ENCODE assay signal across 1 mouse cellular context in genomic region chr7:4788499-4789435, GRCm38 (mm10).
A peak's percentile ranks its signal among the peaks of the same experiment; 100 is the strongest.
TF ChIP-seq lines count a peak whose summit lies in the region.

No protein-coding gene starts in this region.

TF ChIP-seq in MEL, 35 proteins besides CTCF, POLR2A, EP300 and RAD21 (continued from another document):
- peak; percentile 81; the same call in 1 of the 2 replicates for TF ChIP-seq POLR2AphosphoS5 (IDR thresholded peaks at IDR 0.05; ENCODE audit: borderline replicate concordance, low read depth, low read length)
- no peak for TF ChIP-seq MEF2A (IDR thresholded peaks at IDR 0.05; ENCODE audit: extremely low read depth, insufficient replicate concordance, low read depth, low read length, poor library complexity, severe bottlenecking)
- peak; percentile 100 for TF ChIP-seq MYC (IDR thresholded peaks at IDR 0.05; ENCODE audit: low read depth, low read length)
- TF ChIP-seq SIN3A (IDR thresholded peaks at IDR 0.05; ENCODE audit: low read length), result peak; percentile 90
- peak; percentile 61; the same call in 1 of the 2 replicates for TF ChIP-seq TCF12 (IDR thresholded peaks at IDR 0.05; ENCODE audit: low read depth, low read length)
- no peak for TF ChIP-seq JUND (IDR thresholded peaks at IDR 0.05; ENCODE audit: low read depth, low read length)
- TF ChIP-seq SMC3 (IDR thresholded peaks at IDR 0.05; ENCODE audit: low read depth, low read length), result no peak
- TF ChIP-seq USF1 (IDR thresholded peaks at IDR 0.05; ENCODE audit: low read depth, low read length), result peak; percentile 60; the same call in 1 of the 2 replicates
- TF ChIP-seq KAT2A (conservative IDR thresholded peaks at IDR 0.05; ENCODE audit: low read depth, low read length), result peak; percentile 33
- no peak for TF ChIP-seq USF2 (IDR thresholded peaks at IDR 0.05; ENCODE audit: borderline replicate concordance in 1 of 2, insufficient read depth in 1 of 2, low read depth in 1 of 2, low read length in 2 of 2)
- TF ChIP-seq NRF1 (IDR thresholded peaks at IDR 0.05; ENCODE audit: insufficient read depth, low read depth, low read length, poor library complexity, severe bottlenecking), result 0 out of 2 replicates have a peak, but pooled peaks have one; percentile 27
